8 mouse cellular contexts compared by ENCODE assay signal in genomic region chr19:45005957-45006712, GRCm38 (mm10). TPM values are rescaled to one million over a fixed set of nuclear protein-coding genes. Genes with fewer than 3 reads are reported as not detected.
DNase-seq lines count a peak whose midpoint lies in the region; ATAC-seq and TF ChIP-seq lines count a peak whose summit lies in the region.

Mrpl43 (minus strand) TSS chr19:45006442.

- peak within 1 kb of the TSS; percentile 100 for H3K4me3 ChIP-seq in bone marrow, adult 2 months (replicated peaks; ENCODE audit: control insufficient read depth, low read depth, low read length)
- peak within 1 kb of the TSS; percentile 97 for H3K4me3 ChIP-seq in embryonic facial prominence, embryonic 15.5 days (replicated peaks)
- H3K4me3 ChIP-seq in kidney, embryonic 15.5 days (replicated peaks): peak within 1 kb of the TSS; percentile 89

- peak; percentile 90 for DNase-seq in 416B (ENCODE audit: low read depth)
- DNase-seq in heart, adult 9 months (ENCODE audit: low spot score in 2 of 2): peak; percentile 93 to 95
- peak; percentile 91 for DNase-seq in liver
- DNase-seq in spleen, postnatal 4 days (ENCODE audit: low spot score in 2 of 2): peak; percentile 96 to 99

- H3K9ac ChIP-seq in embryonic facial prominence, embryonic 15.5 days: peak within 1 kb of the TSS; percentile 77
- peak within 1 kb of the TSS; percentile 71 for H3K9ac ChIP-seq in kidney, embryonic 15.5 days

- H3K36me3 ChIP-seq in embryonic facial prominence, embryonic 15.5 days: peaks cover 46% of the 10 kb centered on the region
- H3K36me3 ChIP-seq in kidney, embryonic 15.5 days: peaks cover 69% of the 10 kb centered on the region

- WGBS in bone marrow, adult 2 months: under 1% methylated on average over 82 of the region's 82 CpGs
- under 1% methylated on average over 82 of the region's 82 CpGs for WGBS in embryonic facial prominence, embryonic 15.5 days
- under 1% methylated on average over 82 of the region's 82 CpGs for WGBS in kidney, embryonic 15.5 days

- ATAC-seq in embryonic facial prominence, embryonic 15.5 days (ENCODE audit: insufficient number of reproducible peaks, low FRiP score, low TSS enrichment, low read depth): peak; percentile 88
- peak; percentile 92 for ATAC-seq in kidney, embryonic 15.5 days (replicated peaks; ENCODE audit: low FRiP score)
- peak; percentile 91 for ATAC-seq in monocyte, adult 5-6 weeks (replicated peaks; ENCODE audit: insufficient number of reproducible peaks, low FRiP score, low TSS enrichment, poor library complexity, severe bottlenecking)

- H3K9me3 ChIP-seq in embryonic facial prominence, embryonic 15.5 days (replicated peaks): no peaks in the 10 kb centered on the region
- no peaks in the 10 kb centered on the region for H3K9me3 ChIP-seq in kidney, embryonic 15.5 days (replicated peaks)

- TF ChIP-seq POLR2A in bone marrow, adult 2 months (IDR thresholded peaks at IDR 0.05; ENCODE audit: borderline replicate concordance, control insufficient read depth, low read depth, low read length): peak; percentile 34; the same call in 1 of the 2 replicates

- no peak for TF ChIP-seq CTCF in bone marrow, adult 2 months (IDR thresholded peaks at IDR 0.05; ENCODE audit: control insufficient read depth, insufficient read depth, low read length)

- H3K27me3 ChIP-seq in embryonic facial prominence, embryonic 15.5 days: no peaks in the 10 kb centered on the region
- no peaks in the 10 kb centered on the region for H3K27me3 ChIP-seq in kidney, embryonic 15.5 days

- peaks cover 2% of the 10 kb centered on the region; the same call in 1 of the 2 replicates for H3K4me1 ChIP-seq in bone marrow, adult 2 months (ENCODE audit: control insufficient read depth, insufficient read depth, low read length)
- peaks cover 28% of the 10 kb centered on the region for H3K4me1 ChIP-seq in embryonic facial prominence, embryonic 15.5 days
- peaks cover 45% of the 10 kb centered on the region for H3K4me1 ChIP-seq in kidney, embryonic 15.5 days

- H3K4me2 ChIP-seq in embryonic facial prominence, embryonic 15.5 days (replicated peaks): peak within 1 kb of the TSS; percentile 79
- H3K4me2 ChIP-seq in kidney, embryonic 15.5 days: peak within 1 kb of the TSS; percentile 89

- H3K27ac ChIP-seq in bone marrow, adult 2 months (ENCODE audit: control insufficient read depth, insufficient read depth, low read depth, low read length, poor library complexity): peak within 1 kb of the TSS; percentile 95
- peak within 1 kb of the TSS; percentile 83 for H3K27ac ChIP-seq in embryonic facial prominence, embryonic 15.5 days (replicated peaks)
- H3K27ac ChIP-seq in kidney, embryonic 15.5 days: peak within 1 kb of the TSS; percentile 83

RNA-seq across cellular contexts. Expression of gene Mrpl43, which starts in this region (rescaled TPM):
- polyA plus RNA-seq in bone marrow, adult 2 months (2011; ENCODE audit: insufficient read depth, insufficient read length, low replicate concordance, missing spikeins): 18.7 and 23.9 TPM in 2 replicates
- polyA plus RNA-seq in embryonic facial prominence, embryonic 15.5 days (2015; fragmentation: Nextera tagmentation; extraction: Ambion mirVana): 73.1 and 77.3 TPM in 2 replicates
- polyA plus RNA-seq in kidney, embryonic 15.5 days (2015; fragmentation: Nextera tagmentation; extraction: Ambion mirVana): 71.9 and 73.5 TPM in 2 replicates
- total RNA-seq in monocyte, adult 5-6 weeks (2017): 32.9 to 51.9 TPM (median 38.9 TPM) in 3 replicates

Comparison
In these comparisons a context has a peak if more than half of its experiments do, and no peak if none do; other contexts are left out.
1. Peak in every context shown above with its lines: DNase-seq, ATAC-seq, H3K4me3 ChIP-seq and H3K27ac ChIP-seq.